Mouse (Mus musculus): ENCODE results near the gene Pogk. TPM values are rescaled to one million over a fixed set of nuclear protein-coding genes. Genes with fewer than 3 reads are reported as not detected.

Gene Pogk
- polyA plus RNA-seq (2012; rRNA removed), result 2.7 and 3.1 TPM in 2 replicates

GRCm38 (mm10) chr1:166409701-166410220 is at the start of gene Pogk:
Gene Pogk (minus strand): TSS chr1:166409863.
- WGBS, result 2% methylated on average over 41 of the region's 49 CpGs

GRCm38 (mm10) chr1:166441992-166442391 is 32.3 kb upstream of the Pogk start:
- Histone ChIP-seq H3K4me3 (ENCODE audit: extremely low read depth, insufficient read depth, insufficient read length) (no peak overlapping the region), H3K27me3 (ENCODE audit: control insufficient read depth, insufficient read depth, low read length) (no peaks in the 10 kb centered on the region), H3K27ac (ENCODE audit: insufficient read depth, low read length) (no peak overlapping the region), H3K36me3 (ENCODE audit: control insufficient read depth, insufficient read depth, low read length) (no peaks in the 10 kb centered on the region), H3K4me1 (ENCODE audit: control insufficient read depth, insufficient read depth, insufficient read length) (no peaks in the 10 kb centered on the region)
- no peak for DNase-seq (ENCODE audit: low read depth in 1 of 2, low spot score in 2 of 2)
- TF ChIP-seq POLR2A (IDR thresholded peaks at IDR 0.05; ENCODE audit: low read depth, low read length), result no peak
- no peak for TF ChIP-seq CTCF (IDR thresholded peaks at IDR 0.05; ENCODE audit: extremely low read depth, insufficient read depth, insufficient read length, insufficient replicate concordance)
- WGBS, result 79% methylated on average over 3 of the region's 3 CpGs

More at GRCm38 (mm10) chr1:166409701-166410220, at the start of gene Pogk:
- H3K36me3 ChIP-seq (ENCODE audit: control insufficient read depth, insufficient read depth, low read length), result no peaks in the 10 kb centered on the region
- DNase-seq (ENCODE audit: low read depth in 1 of 2, low spot score in 2 of 2), result peak; percentile 66 to 73
- peak within 1 kb of the TSS; percentile 57 for H3K27ac ChIP-seq (ENCODE audit: insufficient read depth, low read length)
- peak within 1 kb of the TSS; percentile 76 for H3K4me3 ChIP-seq (ENCODE audit: extremely low read depth, insufficient read depth, insufficient read length)
- H3K4me1 ChIP-seq (ENCODE audit: control insufficient read depth, insufficient read depth, insufficient read length), result peaks cover 3% of the 10 kb centered on the region; the same call in 1 of the 2 replicates
- TF ChIP-seq POLR2A (IDR thresholded peaks at IDR 0.05; ENCODE audit: low read depth, low read length) (no peak), CTCF (IDR thresholded peaks at IDR 0.05; ENCODE audit: extremely low read depth, insufficient read depth, insufficient read length, insufficient replicate concordance) (no peak)
- no peaks in the 10 kb centered on the region for H3K27me3 ChIP-seq (ENCODE audit: control insufficient read depth, insufficient read depth, low read length)

- Histone ChIP-seq H3K4me3 (ENCODE audit: extremely low read depth, insufficient read depth, insufficient read length) (no peak overlapping the region), H3K4me1 (ENCODE audit: control insufficient read depth, insufficient read depth, insufficient read length) (no peaks in the 10 kb centered on the region), H3K27ac (ENCODE audit: insufficient read depth, low read length) (no peak overlapping the region), H3K36me3 (ENCODE audit: control insufficient read depth, insufficient read depth, low read length) (no peaks in the 10 kb centered on the region), H3K27me3 (ENCODE audit: control insufficient read depth, insufficient read depth, low read length) (no peaks in the 10 kb centered on the region)
- TF ChIP-seq POLR2A (IDR thresholded peaks at IDR 0.05; ENCODE audit: low read depth, low read length) (no peak), CTCF (IDR thresholded peaks at IDR 0.05; ENCODE audit: extremely low read depth, insufficient read depth, insufficient read length, insufficient replicate concordance) (no peak)
- WGBS, result 82% methylated on average over 6 of the region's 6 CpGs
- DNase-seq (ENCODE audit: low read depth in 1 of 2, low spot score in 2 of 2), result no peak
Observed at GRCm38 (mm10) chr1:166439426-166439825, 29.8 kb upstream of the Pogk start.

- Histone ChIP-seq H3K36me3 (ENCODE audit: control insufficient read depth, insufficient read depth, low read length) (no peaks in the 10 kb centered on the region), H3K27ac (ENCODE audit: insufficient read depth, low read length) (no peak overlapping the region), H3K27me3 (ENCODE audit: control insufficient read depth, insufficient read depth, low read length) (no peaks in the 10 kb centered on the region), H3K4me3 (ENCODE audit: extremely low read depth, insufficient read depth, insufficient read length) (no peak overlapping the region), H3K4me1 (ENCODE audit: control insufficient read depth, insufficient read depth, insufficient read length) (no peaks in the 10 kb centered on the region)
- WGBS, result 14% methylated on average over 10 of the region's 10 CpGs
- no peak for TF ChIP-seq POLR2A (IDR thresholded peaks at IDR 0.05; ENCODE audit: low read depth, low read length)
- TF ChIP-seq CTCF (IDR thresholded peaks at IDR 0.05; ENCODE audit: extremely low read depth, insufficient read depth, insufficient read length, insufficient replicate concordance), result no peak
- DNase-seq (ENCODE audit: low read depth in 1 of 2, low spot score in 2 of 2), result no peak
Observed at GRCm38 (mm10) chr1:166429809-166430431, 20.3 kb upstream of the Pogk start.

- peak in 1 of 2 experiments; percentile 9 for DNase-seq (ENCODE audit: low read depth in 1 of 2, low spot score in 2 of 2)
- TF ChIP-seq POLR2A (IDR thresholded peaks at IDR 0.05; ENCODE audit: low read depth, low read length), result no peak
- TF ChIP-seq CTCF (IDR thresholded peaks at IDR 0.05; ENCODE audit: extremely low read depth, insufficient read depth, insufficient read length, insufficient replicate concordance), result no peak
Observed at GRCm38 (mm10) chr1:166429053-166429452, 19.4 kb upstream of the Pogk start.

GRCm38 (mm10) chr1:166412266-166412665 is 2.6 kb upstream of the Pogk start:
- Histone ChIP-seq H3K27me3 (ENCODE audit: control insufficient read depth, insufficient read depth, low read length) (no peaks in the 10 kb centered on the region), H3K36me3 (ENCODE audit: control insufficient read depth, insufficient read depth, low read length) (no peaks in the 10 kb centered on the region), H3K27ac (ENCODE audit: insufficient read depth, low read length) (no peak overlapping the region), H3K4me1 (ENCODE audit: control insufficient read depth, insufficient read depth, insufficient read length) (peaks cover 3% of the 10 kb centered on the region; the same call in 1 of the 2 replicates), H3K4me3 (ENCODE audit: extremely low read depth, insufficient read depth, insufficient read length) (no peak overlapping the region)
- no peak for TF ChIP-seq POLR2A (IDR thresholded peaks at IDR 0.05; ENCODE audit: low read depth, low read length)
- no peak for TF ChIP-seq CTCF (IDR thresholded peaks at IDR 0.05; ENCODE audit: extremely low read depth, insufficient read depth, insufficient read length, insufficient replicate concordance)
- DNase-seq (ENCODE audit: low read depth in 1 of 2, low spot score in 2 of 2), result no peak
- 89% methylated on average over 3 of the region's 3 CpGs for WGBS

More at GRCm38 (mm10) chr1:166429053-166429452, 19.4 kb upstream of the Pogk start:
- Histone ChIP-seq H3K4me1 (ENCODE audit: control insufficient read depth, insufficient read depth, insufficient read length) (no peaks in the 10 kb centered on the region), H3K36me3 (ENCODE audit: control insufficient read depth, insufficient read depth, low read length) (no peaks in the 10 kb centered on the region), H3K27ac (ENCODE audit: insufficient read depth, low read length) (no peak overlapping the region), H3K4me3 (ENCODE audit: extremely low read depth, insufficient read depth, insufficient read length) (no peak overlapping the region), H3K27me3 (ENCODE audit: control insufficient read depth, insufficient read depth, low read length) (no peaks in the 10 kb centered on the region)
- 8% methylated on average over 3 of the region's 3 CpGs for WGBS

- Histone ChIP-seq H3K4me3 (ENCODE audit: extremely low read depth, insufficient read depth, insufficient read length) (no peak overlapping the region), H3K27ac (ENCODE audit: insufficient read depth, low read length) (no peak overlapping the region), H3K27me3 (ENCODE audit: control insufficient read depth, insufficient read depth, low read length) (no peaks in the 10 kb centered on the region), H3K36me3 (ENCODE audit: control insufficient read depth, insufficient read depth, low read length) (no peaks in the 10 kb centered on the region), H3K4me1 (ENCODE audit: control insufficient read depth, insufficient read depth, insufficient read length) (peaks cover 3% of the 10 kb centered on the region; the same call in 1 of the 2 replicates)
- WGBS, result 97% methylated on average over 1 of the region's 1 CpGs
- no peak for DNase-seq (ENCODE audit: low read depth in 1 of 2, low spot score in 2 of 2)
- TF ChIP-seq CTCF (IDR thresholded peaks at IDR 0.05; ENCODE audit: extremely low read depth, insufficient read depth, insufficient read length, insufficient replicate concordance) (no peak), POLR2A (IDR thresholded peaks at IDR 0.05; ENCODE audit: low read depth, low read length) (no peak)
Observed at GRCm38 (mm10) chr1:166411541-166411940, 1.9 kb upstream of the Pogk start.

All from spleen, adult 2 months (tissue).